Mouse (Mus musculus) embryonic facial prominence, embryonic 14.5 days (tissue): ENCODE measurements at regions not wholly inside any gene's neighbourhood (a gene's known extent, or its start where the extent isn't known, plus 50 kb on each side); places are given as distances from the start of the nearest gene placed in this dataset.

Experiments used
- ATAC-seq: fragments of 200-750 bp; cut with Nextera tagmentation; 2 replicates; pipeline ENCODE4 v1.8.0; 2017; ENCODE audit warnings: low read depth, moderate number of reproducible peaks, moderate TSS enrichment
- DNase-seq: peaks from one replicate; pipeline ENCODE4 v3.0.0-alpha.2; 2015; ENCODE audit warnings: low spot score
- H3K27ac ChIP-seq: fragments of 300-500 bp; sonication (generic); replicated peaks from 2 replicates; pipeline ENCODE4 v1.5.1; 2014; ENCODE audit warnings: low read depth, mild to moderate bottlenecking, low read length, moderate library complexity
- H3K27me3 ChIP-seq: fragments of 300-500 bp; sonication (generic); replicated peaks from 2 replicates; pipeline ENCODE4 v1.6.1; 2014; ENCODE audit warnings: low read length; ENCODE audit not compliant: control insufficient read depth, insufficient read depth
- H3K36me3 ChIP-seq: fragments of 300-500 bp; sonication (generic); 2 replicates; pipeline ENCODE4 v1.6.1; 2014; ENCODE audit warnings: low read length, mixed read lengths; ENCODE audit not compliant: control insufficient read depth, insufficient read depth
- H3K4me1 ChIP-seq: fragments of 300-500 bp; sonication (generic); 2 replicates; pipeline ENCODE4 v1.6.1; 2014; ENCODE audit warnings: antibody characterized with exemption, low read length; ENCODE audit not compliant: control insufficient read depth, insufficient read depth
- H3K4me2 ChIP-seq: fragments of 300-500 bp; sonication (generic); 2 replicates; pipeline ENCODE4 v1.6.1; 2014; ENCODE audit warnings: low read depth, mild to moderate bottlenecking, low read length, moderate library complexity, mixed read lengths
- H3K4me3 ChIP-seq: fragments of 300-500 bp; sonication (generic); 2 replicates; pipeline ENCODE4 v1.5.1; 2014; ENCODE audit warnings: low read depth, mild to moderate bottlenecking, low read length
- H3K9ac ChIP-seq: fragments of 300-500 bp; sonication (generic); 2 replicates; pipeline ENCODE4 v1.6.1; 2014; ENCODE audit warnings: low read depth, mild to moderate bottlenecking, low read length, moderate library complexity, mixed read lengths
- H3K9me3 ChIP-seq: fragments of 300-500 bp; sonication (generic); 2 replicates; pipeline ENCODE4 v1.6.1; 2016; ENCODE audit warnings: low read length; ENCODE audit not compliant: control insufficient read depth
- WGBS: fragments of 180-500 bp; shearing (Covaris S2); extraction: QIAGEN DNeasy Blood & Tissue Kit; methylation state at CpG from one replicate; pipeline ENCODE4 v1.1.7; 2014; 5-methylcytosine and 5-hydroxymethylcytosine counted together

GRCm38 (mm10) chr3:83707278-83707677, 58.8 kb upstream of the Sfrp2 start:
- H3K4me3 ChIP-seq, result no peak overlapping the region
- H3K4me1 ChIP-seq, result peaks cover 8% of the 10 kb centered on the region
- no peaks in the 10 kb centered on the region for H3K27me3 ChIP-seq
- H3K4me2 ChIP-seq, result no peak overlapping the region
- no peaks in the 10 kb centered on the region for H3K9me3 ChIP-seq
- H3K36me3 ChIP-seq, result no peaks in the 10 kb centered on the region
- H3K27ac ChIP-seq, result no peak overlapping the region
- DNase-seq, result no peak
- ATAC-seq, result no peak
- 84% methylated on average over 7 of the region's 7 CpGs for WGBS
- no peak overlapping the region for H3K9ac ChIP-seq

- Histone ChIP-seq H3K9ac (no peak overlapping the region), H3K4me2 (no peak overlapping the region), H3K9me3 (no peaks in the 10 kb centered on the region), H3K27ac (no peak overlapping the region), H3K27me3 (no peaks in the 10 kb centered on the region), H3K4me1 (peaks cover 8% of the 10 kb centered on the region), H3K36me3 (no peaks in the 10 kb centered on the region), H3K4me3 (no peak overlapping the region)
- no peak for ATAC-seq
- no peak for DNase-seq
- WGBS, result 80% methylated on average over 3 of the region's 4 CpGs
These were observed 57.1 kb upstream of the Sfrp2 start for GRCm38 (mm10) chr3:83708973-83709372.

DNA sequence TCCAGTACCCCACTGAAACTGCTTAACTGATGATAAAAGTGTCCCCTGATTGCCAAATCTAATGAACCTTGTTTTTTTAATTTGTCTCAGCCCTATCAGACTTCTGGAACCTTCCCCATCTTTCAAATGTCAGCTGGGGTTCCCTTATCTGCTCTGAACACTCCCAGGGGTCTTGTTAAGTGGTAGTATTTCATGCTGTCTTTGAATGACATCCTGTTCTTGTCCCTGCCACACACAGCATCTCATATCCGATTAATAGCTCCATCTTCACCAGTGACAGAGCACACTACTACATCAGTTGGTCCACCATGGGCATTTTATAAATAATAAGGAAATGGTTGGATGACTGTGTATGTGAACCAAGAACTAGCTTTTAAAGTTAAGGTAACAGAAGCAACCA, 56.6 kb upstream of the Sfrp2 start:
- no peak overlapping the region for H3K27ac ChIP-seq
- H3K9ac ChIP-seq, result no peak overlapping the region
- ATAC-seq (no peak), DNase-seq (no peak)
- no peak overlapping the region for H3K4me2 ChIP-seq
- WGBS, result 62% methylated on average over 1 of the region's 1 CpGs
- no peaks in the 10 kb centered on the region for H3K9me3 ChIP-seq
- peaks cover 8% of the 10 kb centered on the region for H3K4me1 ChIP-seq
- H3K27me3 ChIP-seq, result no peaks in the 10 kb centered on the region
- no peaks in the 10 kb centered on the region for H3K36me3 ChIP-seq
- H3K4me3 ChIP-seq, result no peak overlapping the region

- Histone ChIP-seq H3K4me2 (no peak overlapping the region), H3K27ac (no peak overlapping the region)
These were observed 55.1 kb upstream of the Sfrp2 start for GRCm38 (mm10) chr3:83710995-83711541.

DNA sequence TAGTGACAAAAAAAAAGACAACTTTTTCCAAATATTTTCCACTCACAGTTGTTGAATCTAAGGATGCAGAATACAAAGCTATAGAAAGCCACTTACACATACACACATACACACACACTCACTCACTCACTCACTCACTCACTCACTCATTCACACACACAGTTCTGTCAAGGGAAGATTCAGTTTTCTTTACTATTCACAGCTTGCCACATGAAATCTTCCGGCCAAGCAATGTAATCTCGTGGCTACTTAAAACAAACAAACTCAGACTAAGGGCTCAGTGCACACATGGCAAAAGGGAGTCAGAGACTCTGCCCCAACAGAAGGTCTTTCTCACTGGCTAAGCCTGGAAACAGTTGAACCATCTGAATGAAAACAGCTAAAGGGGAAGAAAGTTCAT, 53.8 kb upstream of the Sfrp2 start:
- ATAC-seq (no peak), DNase-seq (no peak)
- H3K4me3 ChIP-seq, result no peak overlapping the region
- no peaks in the 10 kb centered on the region for H3K27me3 ChIP-seq
- 66% methylated on average over 2 of the region's 2 CpGs for WGBS
- no peak overlapping the region for H3K27ac ChIP-seq
- H3K4me2 ChIP-seq, result no peak overlapping the region
- no peak overlapping the region for H3K9ac ChIP-seq
- peaks cover 8% of the 10 kb centered on the region for H3K4me1 ChIP-seq
- no peaks in the 10 kb centered on the region for H3K9me3 ChIP-seq
- H3K36me3 ChIP-seq, result no peaks in the 10 kb centered on the region

More at GRCm38 (mm10) chr3:83710995-83711541, 55.1 kb upstream of the Sfrp2 start:
- no peak overlapping the region for H3K9ac ChIP-seq
- H3K27me3 ChIP-seq, result no peaks in the 10 kb centered on the region
- WGBS, result 30% methylated on average over 10 of the region's 10 CpGs
- peak; percentile 86 for DNase-seq
- H3K4me3 ChIP-seq, result no peak overlapping the region
- peak; percentile 82 for ATAC-seq
- H3K36me3 ChIP-seq, result no peaks in the 10 kb centered on the region
- peaks cover 8% of the 10 kb centered on the region for H3K4me1 ChIP-seq
- no peaks in the 10 kb centered on the region for H3K9me3 ChIP-seq

- no peak for DNase-seq
- WGBS, result 63% methylated on average over 6 of the region's 6 CpGs
- H3K4me3 ChIP-seq, result no peak overlapping the region
These were observed 51.5 kb upstream of the Sfrp2 start for GRCm38 (mm10) chr3:83714572-83714971.

More at GRCm38 (mm10) chr3:83714572-83714971, 51.5 kb upstream of the Sfrp2 start:
- H3K36me3 ChIP-seq, result no peaks in the 10 kb centered on the region
- H3K9ac ChIP-seq, result no peak overlapping the region
- no peaks in the 10 kb centered on the region for H3K27me3 ChIP-seq
- no peaks in the 10 kb centered on the region for H3K9me3 ChIP-seq
- peaks cover 18% of the 10 kb centered on the region for H3K4me1 ChIP-seq
- no peak overlapping the region for H3K27ac ChIP-seq
- no peak overlapping the region for H3K4me2 ChIP-seq
- ATAC-seq, result no peak
